Mouse (Mus musculus) T-helper 1 cell (primary cell): ENCODE results near the gene Pole.

Experiments
- in situ Hi-C: fragments of 300-600 bp; cut with MboI, MseI; formaldehyde crosslinking; loops from one replicate; pipeline ENCODE4 v1.15.1; 2025; ENCODE audit warnings: high pct_unique_total_duplicates

The Pole gene

GRCm38 (mm10) chr5:110285770-110286445, at the start of gene Pole, which contains the start of gene Pxmp2:
Gene Pole, plus strand, starts transcription at chr5:110286306.
Gene Pxmp2, minus strand, starts transcription at chr5:110286186.
- in situ Hi-C loops = no loop called here

- in situ Hi-C loops = no loop called here
Measured at GRCm38 (mm10) chr5:110244091-110244490, 42.0 kb upstream of the Pole start.

GRCm38 (mm10) chr5:110266941-110267340, 19.2 kb upstream of the Pole start:
- in situ Hi-C loops = no loop called here

DNA sequence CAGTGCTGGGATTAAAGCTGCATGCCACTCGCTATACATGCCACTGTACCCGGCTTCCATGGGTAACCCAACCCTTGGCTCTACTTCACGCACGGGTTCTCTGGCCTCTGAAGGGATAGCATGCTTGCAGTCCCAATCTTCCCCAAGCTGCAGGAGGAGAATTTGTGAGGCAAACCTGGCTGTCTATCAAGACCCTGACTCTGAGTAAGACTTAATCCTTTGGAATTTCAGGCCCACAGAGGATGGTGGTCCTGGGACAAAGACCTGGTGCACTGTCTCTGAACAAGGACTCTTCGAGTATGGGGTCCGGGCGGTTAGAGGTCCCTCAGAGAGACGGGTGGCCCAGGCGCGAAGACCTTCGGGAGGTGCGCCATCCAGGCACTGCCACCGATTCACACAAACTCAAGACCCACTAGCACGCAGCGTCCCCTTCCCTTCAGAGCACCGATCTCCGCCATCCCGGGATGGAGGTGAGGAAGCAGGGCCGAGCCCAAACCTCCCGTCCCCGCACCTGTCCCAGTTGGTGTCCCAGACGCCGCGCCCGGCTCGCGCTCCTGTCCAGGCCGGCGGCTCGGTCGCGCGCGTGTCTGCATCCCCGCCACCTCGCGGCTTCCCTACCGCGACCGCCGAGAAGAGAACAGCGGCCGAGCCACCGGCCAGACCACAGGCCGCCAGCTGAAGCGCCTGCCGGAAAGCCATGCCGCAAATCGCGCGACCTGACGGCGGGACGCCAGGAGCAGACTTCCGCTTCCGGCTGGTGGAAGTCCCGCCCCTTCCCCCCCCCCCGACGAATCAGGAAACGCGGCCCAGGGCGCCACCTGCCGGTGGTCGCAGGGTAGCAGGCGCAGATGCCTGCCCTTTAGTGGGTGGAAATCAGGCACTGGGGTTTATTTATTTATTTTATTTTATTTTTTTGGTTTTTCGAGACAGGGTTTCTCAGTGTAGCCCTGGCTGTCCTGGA, 16.7 kb upstream of the Pole start, which contains the start of gene Pgam5:
TSS of gene Pgam5 (minus strand) at position 773 of the 961 bp plus-strand sequence.
- in situ Hi-C loops = no loop called here

GRCm38 (mm10) chr5:110270242-110270641, 15.9 kb upstream of the Pole start:
- in situ Hi-C loops = no loop called here

DNA sequence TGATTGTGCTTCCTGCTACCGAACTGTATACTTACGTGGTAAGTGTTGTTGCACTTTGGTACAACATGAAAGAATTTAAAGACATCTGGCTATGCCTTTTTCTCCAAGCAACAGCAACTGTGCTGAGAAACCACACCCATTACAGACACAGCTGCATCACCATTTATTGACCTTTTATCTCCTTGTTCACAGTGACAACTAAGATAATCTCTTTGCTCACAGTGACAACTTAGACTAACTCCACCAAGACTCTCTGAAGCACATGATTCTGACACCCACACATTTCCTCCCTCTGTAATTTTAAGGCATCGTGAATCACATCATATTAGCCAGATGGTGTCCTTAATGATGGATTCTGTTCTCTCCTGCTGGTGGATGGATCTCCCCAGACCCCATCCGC, 12.0 kb upstream of the Pole start:
- in situ Hi-C loops = no loop called here

- in situ Hi-C loops = no loop called here
Measured at GRCm38 (mm10) chr5:110274846-110275245, 11.3 kb upstream of the Pole start.

DNA sequence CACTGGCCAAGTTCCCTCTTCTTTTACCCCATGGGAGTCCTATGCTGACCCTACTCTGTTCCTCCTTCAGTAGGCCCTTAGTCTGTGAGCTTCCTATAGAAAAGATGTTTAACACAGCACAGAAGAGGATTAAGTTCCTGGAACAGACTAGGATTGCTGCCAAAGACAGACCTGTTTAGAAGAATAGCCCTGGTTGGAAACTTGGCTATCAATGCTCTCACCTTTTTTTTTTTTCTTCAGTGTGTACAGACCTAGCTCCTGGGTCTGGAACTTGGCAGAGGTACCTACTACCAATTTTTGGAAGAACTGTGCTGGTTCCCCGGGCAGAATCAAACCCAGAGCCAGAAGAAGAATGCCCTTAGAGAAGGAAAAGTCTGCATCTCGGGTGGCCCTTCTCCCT, 9.7 kb upstream of the Pole start:
- in situ Hi-C loops = no loop called here

- in situ Hi-C loops = no loop called here
Measured at GRCm38 (mm10) chr5:110276910-110277309, 9.2 kb upstream of the Pole start.

DNA sequence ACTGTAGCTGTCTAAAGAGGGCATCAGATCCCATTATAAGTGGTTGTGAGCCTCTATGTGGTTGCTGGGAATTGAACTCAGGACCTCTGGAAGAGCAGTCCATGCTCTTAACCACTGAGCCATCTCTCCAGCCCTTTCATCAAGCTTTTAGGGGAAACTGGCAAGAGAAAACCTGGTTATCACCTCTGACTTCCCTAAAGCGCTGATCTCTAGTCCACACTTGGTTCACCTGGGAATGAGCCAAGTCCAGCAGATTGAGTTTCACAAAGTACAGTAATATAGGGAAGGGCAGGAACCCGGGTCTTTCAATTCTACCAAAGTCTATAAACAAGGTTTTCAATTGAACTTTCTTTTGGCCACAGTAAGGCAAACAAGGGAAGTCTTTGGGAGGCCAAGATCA, 4.1 kb upstream of the Pole start:
- in situ Hi-C loops = no loop called here

DNA sequence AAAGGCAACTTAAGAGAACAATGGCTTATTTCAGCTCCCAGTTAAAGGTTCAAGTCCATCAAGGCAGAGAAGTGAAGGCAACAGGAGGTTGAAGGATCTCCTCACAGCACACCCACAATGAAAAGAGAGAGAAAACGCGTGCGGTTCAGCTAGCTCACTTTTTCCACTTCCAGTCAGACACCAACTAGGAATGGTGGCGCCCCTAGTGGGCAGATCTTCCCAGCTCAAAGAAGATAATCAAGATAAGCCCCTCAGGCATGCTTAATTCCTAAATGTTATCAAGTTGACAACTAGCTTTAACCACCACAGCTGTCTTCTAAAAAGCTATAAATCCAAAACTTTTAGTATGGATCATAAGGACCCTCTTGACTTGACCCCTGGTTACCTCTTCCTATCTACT, 1.6 kb upstream of the Pole start:
- in situ Hi-C loops = no loop called here

DNA sequence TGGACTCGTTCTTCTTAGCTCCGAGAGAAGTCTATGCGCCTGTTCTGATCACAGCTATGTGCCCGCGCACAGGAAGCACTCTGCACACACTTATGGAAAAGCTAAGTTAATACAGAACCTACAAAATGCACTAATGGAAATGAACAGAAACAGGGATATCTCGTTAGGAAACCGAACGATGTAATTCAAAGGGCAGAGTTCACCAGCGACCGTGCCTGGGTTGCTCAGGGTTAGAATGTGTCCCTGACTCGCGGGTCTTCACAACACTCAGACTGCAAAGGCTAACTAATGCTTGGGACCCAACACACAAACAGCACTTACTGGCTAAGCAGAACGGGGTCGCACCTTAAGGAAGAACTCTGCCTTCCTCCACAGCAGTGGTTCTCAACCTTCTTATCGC, 950 bp upstream of the Pole start:
- in situ Hi-C loops = no loop called here

- in situ Hi-C loops = no loop called here
Measured at GRCm38 (mm10) chr5:110286446-110287083, 459 bp downstream of the Pole start.

DNA sequence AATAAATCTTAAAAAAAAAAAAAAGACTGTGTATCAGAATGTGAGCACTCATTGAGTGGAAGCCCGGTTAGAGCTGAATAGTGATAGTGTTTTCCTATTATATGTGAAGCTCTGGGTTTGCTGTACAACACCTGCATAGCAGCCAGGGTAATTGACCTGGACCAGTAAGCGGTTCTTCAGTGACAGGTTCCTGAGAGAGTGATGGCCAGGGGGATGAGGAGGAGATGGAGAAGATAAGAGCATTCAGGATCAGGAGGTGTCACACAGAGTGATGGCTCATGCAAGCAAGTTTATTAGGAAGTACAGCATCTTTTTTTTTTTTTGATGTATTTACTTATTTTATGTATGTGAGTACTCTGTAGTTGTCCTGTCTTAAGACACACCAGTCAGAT, 974 bp downstream of the Pole start:
- in situ Hi-C loops = no loop called here

DNA sequence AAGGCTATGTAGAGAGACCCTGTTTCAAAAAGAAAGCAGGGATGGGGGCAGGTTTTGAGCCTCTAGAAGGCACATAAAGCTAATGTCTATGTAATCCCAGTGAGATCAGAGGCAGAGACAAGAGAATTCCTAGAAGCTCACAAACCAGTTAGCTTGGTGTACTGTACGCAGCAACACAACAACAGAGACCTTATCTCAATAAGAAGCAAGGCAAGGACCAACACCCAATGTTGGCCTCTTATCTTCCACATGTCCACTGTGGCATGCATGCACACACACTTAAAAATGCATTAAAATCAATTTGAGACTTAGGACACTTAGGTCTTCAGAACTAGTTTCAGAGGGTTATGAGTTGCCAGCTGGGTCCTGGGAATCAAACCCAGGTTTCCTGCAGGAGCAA, 5.5 kb downstream of the Pole start:
- in situ Hi-C loops = no loop called here

DNA sequence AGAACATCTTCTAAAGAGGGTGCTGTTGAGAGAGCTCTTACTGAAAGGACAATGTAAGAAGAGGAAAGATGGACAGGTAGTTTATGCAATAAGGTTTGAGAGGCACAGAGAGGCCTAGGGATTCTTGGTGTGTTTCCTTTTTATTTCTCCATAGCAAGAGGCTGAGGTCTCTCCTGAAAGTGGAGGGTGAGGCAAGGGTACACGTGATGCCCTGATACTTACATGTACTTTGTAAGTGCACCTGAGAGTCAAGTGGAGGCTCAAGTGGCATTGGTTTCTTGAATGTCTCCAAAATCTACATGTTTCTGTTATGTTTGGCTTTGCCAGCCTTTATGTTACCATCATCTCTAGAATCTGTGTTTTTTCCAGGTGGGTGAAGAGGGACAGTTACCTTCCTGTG, 10.5 kb downstream of the Pole start:
- in situ Hi-C loops = no loop called here

DNA sequence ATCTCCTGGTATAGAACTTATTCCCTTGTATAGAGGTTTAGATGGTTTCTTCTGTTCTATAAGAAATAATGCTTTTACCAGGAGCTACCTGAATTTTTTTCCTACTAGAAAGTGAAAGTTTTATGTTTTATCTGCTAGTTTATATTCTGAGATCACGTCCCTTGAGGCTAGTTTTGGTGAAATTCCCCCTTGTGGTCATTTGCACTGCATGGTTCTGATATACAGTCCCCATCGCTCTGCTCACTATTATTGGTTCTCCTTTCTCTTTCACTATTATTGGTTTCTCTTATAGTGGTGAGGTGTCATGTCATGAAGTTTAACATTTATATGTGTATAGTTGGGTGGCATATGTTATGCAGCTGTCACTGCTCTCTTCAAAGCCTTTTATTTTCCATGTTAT, 14.5 kb downstream of the Pole start:
- in situ Hi-C loops = no loop called here

GRCm38 (mm10) chr5:110308861-110309260, 22.8 kb downstream of the Pole start:
- in situ Hi-C loops = no loop called here

GRCm38 (mm10) chr5:110313127-110313526, 27.0 kb downstream of the Pole start:
- in situ Hi-C loops = no loop called here

- in situ Hi-C loops = no loop called here
Measured at GRCm38 (mm10) chr5:110330508-110330907, 44.4 kb downstream of the Pole start.

- in situ Hi-C loops = no loop called here
Measured at GRCm38 (mm10) chr5:110338792-110339191, 52.7 kb downstream of the Pole start.

- in situ Hi-C loops = no loop called here
Measured at GRCm38 (mm10) chr5:110342648-110343284, 56.7 kb downstream of the Pole start, which contains the start of gene P2rx2. Gene P2rx2, minus strand, starts transcription at chr5:110343212.
